Mouse (Mus musculus): Measurements from ENCODE around the gene Mycbp2. TPM values are rescaled to one million over a fixed set of nuclear protein-coding genes. Genes with fewer than 3 reads are reported as not detected.
A peak's percentile ranks its signal among the peaks of the same experiment; 100 is the strongest.

Mycbp2 gene
- polyA plus RNA-seq (2015; fragmentation: Nextera tagmentation; extraction: Ambion mirVana), result 57.0 and 57.1 TPM in 2 replicates

DNA sequence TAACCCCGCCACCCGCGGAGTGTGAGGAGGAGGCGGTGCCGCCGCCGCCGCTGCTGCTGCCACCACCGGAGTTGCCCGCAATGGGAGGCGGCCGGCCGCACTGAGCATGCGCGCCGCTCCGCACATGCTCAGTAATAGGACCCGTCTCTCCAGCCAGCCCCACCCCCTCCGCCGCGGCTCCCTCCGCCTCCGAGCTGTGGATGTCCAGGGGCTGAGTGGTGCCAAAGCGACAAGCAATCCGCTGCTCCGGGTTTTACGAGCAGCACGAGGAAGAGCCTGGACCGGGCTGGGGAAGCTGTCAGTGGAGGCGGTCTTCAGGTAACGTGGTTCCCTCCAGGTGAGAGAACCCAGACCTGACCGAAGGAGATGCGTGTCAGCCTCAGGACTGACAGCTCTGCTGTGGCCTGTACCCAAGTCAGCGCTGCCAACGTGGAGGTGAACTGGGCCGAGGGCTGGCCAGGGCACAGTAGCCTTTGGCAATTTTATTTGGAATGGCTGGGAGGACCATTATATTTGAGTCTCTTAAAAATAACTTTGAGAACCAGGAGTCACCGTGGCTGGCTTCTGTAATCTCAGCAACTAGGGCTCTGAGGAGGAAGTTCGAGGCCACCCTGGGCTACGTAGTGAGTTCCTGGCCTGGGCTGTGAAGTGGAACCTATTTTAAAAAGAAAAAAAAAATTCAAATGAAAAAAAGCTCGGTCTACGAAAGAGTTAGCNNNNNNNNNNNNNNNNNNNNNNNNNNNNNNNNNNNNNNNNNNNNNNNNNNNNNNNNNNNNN, at the start of gene Mycbp2:
Gene Mycbp2, minus strand, starts transcription at position 86 of the 777 bp plus-strand sequence.
- Histone ChIP-seq H3K9ac (peak within 1 kb of the TSS; percentile 96), H3K9me3 (no peaks in the 10 kb centered on the region), H3K4me3 (peak within 1 kb of the TSS; percentile 89), H3K27me3 (no peaks in the 10 kb centered on the region), H3K4me1 (replicated peaks) (peaks cover 45% of the 10 kb centered on the region), H3K4me2 (peak within 1 kb of the TSS; percentile 75), H3K36me3 (no peaks in the 10 kb centered on the region), H3K27ac (replicated peaks) (peak within 1 kb of the TSS; percentile 99)
- peak; percentile 98 for ATAC-seq (ENCODE audit: low FRiP score, low read depth)
- 6% methylated on average over 36 of the region's 41 CpGs for WGBS

- Histone ChIP-seq H3K27me3 (no peaks in the 10 kb centered on the region), H3K4me1 (replicated peaks) (no peaks in the 10 kb centered on the region), H3K4me2 (no peak overlapping the region), H3K9ac (no peak overlapping the region), H3K9me3 (no peaks in the 10 kb centered on the region), H3K36me3 (no peaks in the 10 kb centered on the region), H3K27ac (replicated peaks) (no peak overlapping the region), H3K4me3 (no peak overlapping the region)
- no peak for ATAC-seq (ENCODE audit: low FRiP score, low read depth)
- 71% methylated on average over 7 of the region's 7 CpGs for WGBS
These were observed 45.8 kb upstream of the Mycbp2 start for GRCm38 (mm10) chr14:103392391-103392790.

DNA sequence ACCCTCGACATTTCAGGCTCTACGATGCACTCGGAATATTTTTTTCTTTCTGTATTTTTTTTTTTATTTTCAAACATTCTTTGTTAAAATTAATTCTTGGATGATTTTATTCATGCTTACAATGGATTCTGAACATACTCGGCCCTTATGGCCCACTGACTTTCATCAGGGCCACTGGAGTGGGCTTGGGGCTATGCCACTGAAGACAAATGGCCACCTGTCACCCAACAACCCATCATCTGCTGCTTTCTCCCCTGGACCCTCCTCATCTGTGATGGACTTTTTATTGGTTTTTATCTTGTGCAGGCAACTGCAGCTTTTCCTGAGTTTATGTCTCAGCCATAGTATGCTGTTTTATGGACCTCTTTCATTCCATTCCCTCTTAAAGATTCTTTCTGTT, 40.8 kb upstream of the Mycbp2 start:
- ATAC-seq (ENCODE audit: low FRiP score, low read depth), result no peak
- H3K27ac ChIP-seq (replicated peaks), result no peak overlapping the region
- no peaks in the 10 kb centered on the region for H3K4me1 ChIP-seq (replicated peaks)
- 88% methylated on average over 4 of the region's 4 CpGs for WGBS
- H3K36me3 ChIP-seq, result no peaks in the 10 kb centered on the region
- no peak overlapping the region for H3K4me2 ChIP-seq
- H3K9me3 ChIP-seq, result no peaks in the 10 kb centered on the region
- H3K9ac ChIP-seq, result no peak overlapping the region
- H3K4me3 ChIP-seq, result no peak overlapping the region
- H3K27me3 ChIP-seq, result no peaks in the 10 kb centered on the region

GRCm38 (mm10) chr14:103386871-103387270, 40.3 kb upstream of the Mycbp2 start:
- H3K9me3 ChIP-seq, result no peaks in the 10 kb centered on the region
- 76% methylated on average over 8 of the region's 8 CpGs for WGBS
- no peaks in the 10 kb centered on the region for H3K4me1 ChIP-seq (replicated peaks)
- H3K27ac ChIP-seq (replicated peaks), result no peak overlapping the region
- no peak overlapping the region for H3K9ac ChIP-seq
- no peak overlapping the region for H3K4me3 ChIP-seq
- ATAC-seq (ENCODE audit: low FRiP score, low read depth), result no peak
- no peak overlapping the region for H3K4me2 ChIP-seq
- H3K27me3 ChIP-seq, result no peaks in the 10 kb centered on the region
- no peaks in the 10 kb centered on the region for H3K36me3 ChIP-seq

DNA sequence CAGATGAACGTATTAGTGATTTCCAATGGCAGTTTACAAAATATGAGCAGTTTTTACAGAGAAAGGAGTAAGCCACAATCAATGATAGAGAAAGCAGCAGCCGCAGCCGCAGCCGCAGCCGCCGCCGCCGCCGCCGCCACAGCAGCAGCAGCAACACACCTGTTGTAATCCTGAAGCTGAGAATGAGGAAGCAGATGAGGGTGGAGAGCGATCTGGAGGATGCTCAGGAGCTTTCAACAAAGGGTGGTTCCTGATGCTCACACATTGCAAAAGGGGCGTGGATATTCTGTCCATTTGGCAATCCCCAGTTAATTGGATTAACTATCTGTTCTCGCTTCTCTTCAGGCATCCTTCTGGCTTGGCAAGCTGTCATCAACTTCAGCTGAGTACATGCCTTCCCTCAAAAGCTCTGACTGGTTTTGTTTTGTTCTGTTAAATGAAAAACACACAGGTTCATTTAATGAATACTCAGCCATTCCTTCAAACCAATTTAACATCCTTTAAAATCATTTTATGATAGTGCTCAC, 38.5 kb upstream of the Mycbp2 start:
- no peak for ATAC-seq (ENCODE audit: low FRiP score, low read depth)
- H3K4me1 ChIP-seq (replicated peaks), result no peaks in the 10 kb centered on the region
- WGBS, result 83% methylated on average over 13 of the region's 13 CpGs

DNA sequence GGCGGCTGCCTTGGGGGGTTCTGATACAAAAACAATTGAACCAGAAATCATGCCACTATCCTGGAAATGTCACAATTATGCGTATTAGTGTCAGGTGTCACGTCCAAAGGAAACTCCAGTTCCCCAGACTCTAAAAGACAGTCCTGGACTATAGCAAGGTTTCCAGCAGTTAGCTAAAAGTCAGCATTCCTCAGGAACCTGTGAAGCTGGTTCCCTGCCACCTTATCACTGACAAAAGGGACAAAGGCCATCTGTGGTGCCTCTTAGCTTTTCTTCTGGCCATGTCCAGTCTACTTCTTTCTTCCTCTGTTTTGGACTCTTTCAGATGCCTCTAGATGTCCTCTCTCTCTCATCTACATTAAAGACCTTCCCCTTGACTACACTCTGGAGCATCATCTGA, 32.1 kb upstream of the Mycbp2 start:
- ATAC-seq (ENCODE audit: low FRiP score, low read depth), result no peak
- Histone ChIP-seq H3K9me3 (no peaks in the 10 kb centered on the region), H3K36me3 (no peaks in the 10 kb centered on the region), H3K27ac (replicated peaks) (no peak overlapping the region), H3K4me2 (no peak overlapping the region), H3K27me3 (no peaks in the 10 kb centered on the region), H3K4me3 (no peak overlapping the region), H3K9ac (no peak overlapping the region), H3K4me1 (replicated peaks) (no peaks in the 10 kb centered on the region)
- WGBS, result 81% methylated on average over 3 of the region's 3 CpGs

More for the DNA sequence above, 38.5 kb upstream of the Mycbp2 start:
- Histone ChIP-seq H3K27me3 (no peaks in the 10 kb centered on the region), H3K4me2 (no peak overlapping the region), H3K4me3 (no peak overlapping the region), H3K36me3 (no peaks in the 10 kb centered on the region), H3K27ac (replicated peaks) (no peak overlapping the region), H3K9me3 (no peaks in the 10 kb centered on the region), H3K9ac (no peak overlapping the region)

- Histone ChIP-seq H3K9me3 (no peaks in the 10 kb centered on the region), H3K9ac (no peak overlapping the region), H3K4me2 (no peak overlapping the region), H3K4me3 (no peak overlapping the region), H3K27ac (replicated peaks) (no peak overlapping the region), H3K27me3 (no peaks in the 10 kb centered on the region), H3K4me1 (replicated peaks) (no peaks in the 10 kb centered on the region), H3K36me3 (no peaks in the 10 kb centered on the region)
- no peak for ATAC-seq (ENCODE audit: low FRiP score, low read depth)
- WGBS, result 85% methylated on average over 3 of the region's 3 CpGs
These were observed 30.2 kb upstream of the Mycbp2 start for GRCm38 (mm10) chr14:103376765-103377164.

GRCm38 (mm10) chr14:103375523-103375922, 28.9 kb upstream of the Mycbp2 start:
- H3K4me3 ChIP-seq, result no peak overlapping the region
- H3K4me2 ChIP-seq, result no peak overlapping the region
- no peaks in the 10 kb centered on the region for H3K27me3 ChIP-seq
- H3K4me1 ChIP-seq (replicated peaks), result no peaks in the 10 kb centered on the region
- no peaks in the 10 kb centered on the region for H3K9me3 ChIP-seq
- no peak for ATAC-seq (ENCODE audit: low FRiP score, low read depth)
- H3K9ac ChIP-seq, result no peak overlapping the region
- H3K36me3 ChIP-seq, result no peaks in the 10 kb centered on the region
- no peak overlapping the region for H3K27ac ChIP-seq (replicated peaks)
- 89% methylated on average over 1 of the region's 1 CpGs for WGBS

DNA sequence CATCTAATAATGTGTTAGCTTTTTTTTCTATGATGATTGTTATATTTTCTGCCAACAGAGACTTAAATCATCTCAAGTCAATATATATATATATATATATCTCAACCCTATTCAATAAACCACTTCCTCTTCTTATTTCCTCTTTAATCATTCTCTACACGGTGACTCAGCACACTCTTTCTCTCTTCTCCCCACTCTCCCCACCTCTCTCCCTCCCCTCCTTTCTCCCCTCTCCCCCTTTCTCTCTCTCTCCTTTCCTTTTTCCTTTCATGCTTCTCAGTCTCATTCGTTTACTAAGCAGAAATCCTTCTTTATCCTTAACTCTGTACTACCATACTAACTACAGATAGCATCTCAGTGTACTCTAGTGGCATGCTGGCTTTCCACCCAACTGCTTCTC, 16.6 kb upstream of the Mycbp2 start:
- Histone ChIP-seq H3K36me3 (no peaks in the 10 kb centered on the region), H3K9ac (no peak overlapping the region), H3K9me3 (no peaks in the 10 kb centered on the region), H3K27me3 (no peaks in the 10 kb centered on the region), H3K27ac (replicated peaks) (no peak overlapping the region), H3K4me1 (replicated peaks) (no peaks in the 10 kb centered on the region), H3K4me3 (no peak overlapping the region), H3K4me2 (no peak overlapping the region)
- 58% methylated on average over 2 of the region's 2 CpGs for WGBS
- no peak for ATAC-seq (ENCODE audit: low FRiP score, low read depth)

DNA sequence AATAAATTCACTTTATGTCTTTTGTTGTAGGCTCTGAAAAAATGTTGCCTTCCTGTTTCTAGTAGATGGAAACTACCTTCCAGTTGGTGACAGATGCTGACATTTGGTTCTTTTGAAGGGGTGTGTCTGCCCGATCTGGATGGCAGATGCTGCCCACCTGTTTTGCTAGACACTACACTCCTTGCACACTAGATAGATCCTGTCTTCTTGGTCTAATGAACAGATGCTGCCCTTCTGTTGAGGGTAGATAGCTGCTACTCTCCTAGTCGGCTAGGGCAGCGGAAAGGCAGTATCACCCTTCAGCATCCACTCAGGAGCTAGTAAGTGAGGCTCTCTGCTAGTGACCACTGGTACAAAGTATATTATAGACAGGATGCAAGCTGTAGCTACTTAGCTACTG, 9.5 kb upstream of the Mycbp2 start:
- no peaks in the 10 kb centered on the region for H3K36me3 ChIP-seq
- H3K9me3 ChIP-seq, result no peaks in the 10 kb centered on the region
- H3K9ac ChIP-seq, result no peak overlapping the region
- H3K27ac ChIP-seq (replicated peaks), result no peak overlapping the region
- no peak overlapping the region for H3K4me3 ChIP-seq
- H3K27me3 ChIP-seq, result no peaks in the 10 kb centered on the region
- WGBS, result 65% methylated on average over 3 of the region's 3 CpGs
- H3K4me1 ChIP-seq (replicated peaks), result no peaks in the 10 kb centered on the region
- no peak for ATAC-seq (ENCODE audit: low FRiP score, low read depth)
- no peak overlapping the region for H3K4me2 ChIP-seq

- H3K4me2 ChIP-seq, result peak overlapping the region; percentile 26; the same call in 1 of the 2 replicates
- H3K9me3 ChIP-seq, result no peaks in the 10 kb centered on the region
- H3K27ac ChIP-seq (replicated peaks), result no peak overlapping the region
- H3K9ac ChIP-seq, result no peak overlapping the region
- no peak for ATAC-seq (ENCODE audit: low FRiP score, low read depth)
- 29% methylated on average over 17 of the region's 18 CpGs for WGBS
- H3K4me3 ChIP-seq, result no peak overlapping the region
- H3K4me1 ChIP-seq (replicated peaks), result peaks cover 9% of the 10 kb centered on the region; the same call in 1 of the 2 replicates
- no peaks in the 10 kb centered on the region for H3K27me3 ChIP-seq
- no peaks in the 10 kb centered on the region for H3K36me3 ChIP-seq
These were observed 8.1 kb upstream of the Mycbp2 start for GRCm38 (mm10) chr14:103354396-103355352.

All from hindbrain, embryonic 15.5 days (tissue).